Mouse (Mus musculus): ENCODE data around the gene Fras1.

The Fras1 gene

DNA sequence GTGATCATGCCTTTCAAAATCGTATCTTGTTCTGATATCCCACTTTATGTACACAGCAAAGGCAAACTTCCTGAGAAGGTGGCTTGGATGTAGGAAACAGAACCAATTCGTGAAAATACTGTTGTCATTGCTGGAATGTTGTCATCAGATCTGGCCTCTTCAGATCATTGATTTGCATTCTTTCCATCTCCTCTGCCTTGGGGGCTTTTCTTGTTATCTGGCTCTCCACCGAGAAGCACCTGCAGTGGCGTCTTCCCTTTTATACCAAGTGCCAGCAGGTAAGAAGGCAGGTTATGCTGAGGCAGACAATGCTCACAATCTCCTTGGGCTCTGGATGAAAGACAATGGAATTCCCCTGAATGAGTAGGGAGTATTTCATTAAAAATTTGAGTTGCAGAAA lies 108.3 kb downstream of the Fras1 start:
- DNase-seq (ENCODE audit: low read depth, low spot score) = no peak

DNA sequence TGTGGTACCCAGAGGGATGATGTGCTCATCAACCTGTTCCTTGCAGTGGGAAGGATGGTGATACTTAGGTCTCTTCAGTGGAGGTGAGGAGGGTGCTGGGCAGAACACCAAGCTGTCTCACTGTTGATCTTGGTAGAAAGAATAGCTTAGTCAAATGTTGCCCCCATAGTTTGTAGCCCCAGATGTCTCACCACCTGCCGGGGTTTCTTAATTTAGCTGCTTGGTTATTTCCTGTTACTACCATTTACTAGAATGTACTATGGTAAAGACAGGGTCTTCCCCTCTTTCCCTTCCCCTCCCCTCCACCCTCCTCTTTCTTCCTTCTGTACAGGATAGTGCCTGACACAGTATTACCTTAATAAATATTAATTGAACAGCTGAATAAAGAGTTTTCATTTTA lies 118.7 kb downstream of the Fras1 start:
- no peak for DNase-seq (ENCODE audit: low read depth, low spot score)

DNA sequence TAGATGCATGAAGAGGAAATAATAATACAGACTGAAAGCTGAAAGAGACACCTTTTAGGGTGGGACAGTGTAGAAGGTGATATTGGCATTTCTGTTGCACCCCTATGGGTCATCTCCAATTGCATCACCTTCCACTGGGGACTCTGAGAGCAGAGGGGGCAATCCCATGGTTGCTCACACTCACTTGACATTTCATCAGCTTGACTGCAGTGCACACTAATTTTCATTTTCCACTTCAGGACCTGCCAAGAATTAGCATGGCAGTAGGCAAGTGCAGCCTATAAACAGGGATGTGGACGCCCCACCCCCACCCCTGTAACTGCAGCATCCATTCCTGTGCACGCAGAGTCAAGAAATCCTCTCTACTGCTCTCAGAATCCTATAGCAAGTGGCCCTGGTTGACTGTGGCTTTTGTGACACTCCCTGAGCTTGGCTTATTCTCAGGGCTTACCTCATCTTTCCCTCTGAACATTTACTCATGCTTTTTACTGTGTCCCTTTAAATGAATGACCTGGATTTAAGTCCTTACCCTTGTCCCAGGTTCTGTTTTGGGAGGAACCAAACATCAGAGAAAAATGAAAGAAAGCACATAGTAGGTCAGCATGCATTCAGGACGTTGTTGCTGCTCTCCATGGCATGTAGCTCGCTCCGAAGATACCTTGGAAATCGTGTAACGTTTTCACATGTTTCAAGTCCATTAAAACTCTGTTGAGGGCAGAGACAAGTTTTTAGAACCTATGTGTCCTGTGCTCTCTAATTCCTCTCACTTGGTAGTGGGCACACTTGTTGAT lies 120.9 kb downstream of the Fras1 start:
- no peak for DNase-seq (ENCODE audit: low read depth, low spot score)

DNA sequence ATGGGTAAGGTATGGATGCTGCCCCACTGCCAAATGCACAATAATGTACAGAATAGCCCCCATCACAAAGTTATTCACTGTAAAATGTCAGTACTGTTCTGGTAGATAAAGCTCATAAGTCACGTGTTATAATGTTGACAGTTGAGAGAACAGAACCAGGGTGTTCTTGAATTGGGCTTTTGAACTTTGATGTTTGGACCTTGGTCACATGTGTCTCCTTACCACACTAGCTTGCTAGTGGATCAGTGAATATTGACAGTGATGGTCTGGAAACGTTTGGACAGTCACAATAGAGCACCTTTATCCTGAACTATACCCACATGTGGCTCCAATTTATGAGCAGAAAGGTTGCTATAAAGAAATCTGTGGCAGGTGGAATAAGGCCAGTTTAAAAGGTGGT lies 124.3 kb downstream of the Fras1 start:
- no peak for DNase-seq (ENCODE audit: low read depth, low spot score)

DNA sequence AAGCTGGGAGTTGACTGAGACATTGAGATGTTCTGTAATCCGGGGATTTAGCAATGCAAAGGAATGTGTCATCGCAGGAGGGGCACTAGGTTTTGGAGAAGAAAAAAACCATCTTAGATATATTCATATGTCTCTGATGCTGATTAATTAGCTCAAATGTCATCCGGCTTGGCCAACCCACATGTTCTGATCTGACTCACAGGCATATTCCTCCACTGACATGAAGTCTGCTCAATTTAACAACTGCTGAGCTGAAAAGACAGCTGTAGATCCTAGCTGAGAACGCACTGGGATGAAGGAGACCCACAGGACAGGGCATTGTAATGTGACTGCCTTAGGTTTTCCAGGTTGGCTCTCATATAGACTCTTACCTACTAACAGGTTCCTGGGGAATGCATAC lies 128.0 kb downstream of the Fras1 start:
- DNase-seq (ENCODE audit: low read depth, low spot score) = no peak

DNA sequence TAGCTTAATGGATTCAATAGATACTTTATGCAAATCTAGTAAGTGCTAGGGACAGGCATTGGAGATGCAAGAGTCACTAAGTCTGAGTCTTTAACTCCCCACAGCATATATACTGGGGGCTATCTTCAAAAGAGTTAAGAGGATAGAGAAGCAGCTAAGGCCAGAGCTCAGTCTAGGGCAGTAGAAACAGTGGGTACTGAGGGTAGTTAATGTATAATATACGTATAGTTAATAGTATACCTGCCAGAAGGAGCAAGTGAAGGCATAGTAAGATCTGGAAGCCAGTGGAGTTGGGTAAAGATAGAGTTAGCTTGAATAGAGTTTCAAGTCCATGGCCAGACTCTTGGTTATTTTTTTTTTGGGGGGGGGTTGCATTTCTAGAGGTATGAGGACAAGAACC lies 128.6 kb downstream of the Fras1 start:
- no peak for DNase-seq (ENCODE audit: low read depth, low spot score)

DNA sequence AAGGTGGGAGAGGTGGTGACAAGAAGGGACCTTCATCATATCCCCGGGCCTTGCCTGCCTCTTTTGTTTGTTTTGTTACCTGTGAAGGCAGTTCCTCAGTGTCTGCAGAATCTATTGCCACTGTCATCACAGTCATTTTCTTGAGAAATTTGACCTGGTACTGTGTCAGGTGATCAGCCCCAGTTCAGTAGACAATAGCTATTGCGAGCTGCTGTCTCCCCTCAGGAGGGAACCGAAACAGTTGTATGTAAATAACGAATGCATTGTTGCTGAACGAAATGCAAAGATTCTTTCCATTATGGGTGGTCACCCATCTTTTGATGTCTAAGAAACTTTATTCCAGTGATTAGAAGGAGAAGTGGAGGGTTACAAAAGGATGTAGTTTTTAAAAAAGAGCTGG lies 137.2 kb downstream of the Fras1 start:
- no peak for DNase-seq (ENCODE audit: low read depth, low spot score)

DNA sequence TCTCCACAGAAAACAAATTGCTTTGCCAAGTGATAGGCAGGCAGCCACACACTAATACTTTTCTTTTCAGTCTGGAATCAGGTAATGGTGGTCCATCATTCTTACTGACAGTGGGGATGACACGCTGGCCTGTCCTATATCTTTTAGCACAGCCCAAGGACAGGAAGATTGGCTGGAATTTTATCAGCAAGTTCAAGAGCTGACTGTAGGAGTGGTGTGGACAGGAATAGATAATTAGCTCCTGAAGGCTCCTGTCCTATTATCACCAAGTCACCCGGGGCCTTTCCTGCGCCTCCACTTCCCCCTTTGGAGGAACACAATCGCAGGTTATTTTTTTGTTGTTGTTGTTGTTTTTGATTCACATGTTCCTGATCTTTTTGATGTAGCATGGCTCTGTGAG lies 139.6 kb downstream of the Fras1 start:
- no peak for DNase-seq (ENCODE audit: low read depth, low spot score)

DNA sequence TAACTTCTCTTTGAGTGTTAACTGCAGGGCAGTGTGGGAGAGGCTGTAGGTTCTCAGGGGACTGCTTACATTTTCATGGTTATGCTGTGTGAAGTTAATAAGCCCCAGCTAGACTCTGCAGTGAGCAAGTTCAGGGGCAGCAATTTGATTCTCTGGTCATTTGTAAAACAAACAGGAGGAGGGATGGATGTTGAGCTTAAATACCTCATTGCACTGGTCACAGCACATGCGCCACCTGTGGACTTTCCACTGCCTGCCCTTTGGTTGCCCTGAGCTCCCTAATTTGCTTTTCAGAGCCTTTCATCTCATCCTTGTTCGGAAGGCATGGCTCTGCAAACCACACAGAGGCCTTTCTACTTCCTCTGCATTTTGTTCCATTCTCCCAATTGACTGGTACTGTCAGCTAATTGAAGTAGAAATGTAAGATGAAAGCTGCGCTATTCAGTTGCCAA lies 142.1 kb downstream of the Fras1 start:
- no peak for DNase-seq (ENCODE audit: low read depth, low spot score)

DNA sequence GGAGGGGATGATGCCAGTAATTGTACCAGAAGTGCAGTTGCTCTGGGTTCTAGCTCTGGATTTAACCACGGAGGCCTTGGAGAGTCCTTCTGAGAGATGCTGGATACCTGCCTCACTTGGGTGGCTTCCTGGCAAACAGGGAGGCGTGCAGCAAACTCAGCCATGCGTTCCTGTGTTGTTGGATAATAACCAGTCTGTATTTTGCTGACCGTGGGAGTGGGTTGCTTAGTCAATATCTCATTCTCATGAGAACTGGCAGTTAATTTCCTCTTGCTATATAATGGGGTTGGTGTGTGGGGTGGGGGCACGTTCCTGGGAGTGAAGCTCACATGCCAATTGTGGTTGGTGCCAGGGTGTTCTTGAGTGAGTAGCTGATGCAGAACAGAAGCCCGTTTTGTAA lies 142.6 kb downstream of the Fras1 start:
- no peak for DNase-seq (ENCODE audit: low read depth, low spot score)

DNA sequence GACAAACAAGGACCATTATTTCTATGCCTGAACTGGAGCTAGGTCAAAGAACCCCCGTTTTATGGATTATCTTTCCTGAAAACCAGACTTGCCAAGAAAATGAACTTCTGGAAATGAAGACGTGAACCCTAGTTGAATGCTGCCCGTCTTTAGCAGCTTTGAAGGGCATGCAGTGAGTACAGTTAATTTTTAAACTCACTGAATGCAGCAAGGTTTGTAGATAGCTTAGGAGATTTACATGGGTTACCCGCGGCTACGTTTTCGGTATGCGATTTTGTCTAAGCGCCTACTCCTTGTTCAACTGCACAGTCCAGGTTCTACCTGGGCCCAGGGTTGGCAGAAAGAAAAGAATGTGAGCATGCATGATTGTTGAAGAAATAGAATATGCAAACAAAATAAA lies 147.8 kb downstream of the Fras1 start:
- DNase-seq (ENCODE audit: low read depth, low spot score) = no peak

DNA sequence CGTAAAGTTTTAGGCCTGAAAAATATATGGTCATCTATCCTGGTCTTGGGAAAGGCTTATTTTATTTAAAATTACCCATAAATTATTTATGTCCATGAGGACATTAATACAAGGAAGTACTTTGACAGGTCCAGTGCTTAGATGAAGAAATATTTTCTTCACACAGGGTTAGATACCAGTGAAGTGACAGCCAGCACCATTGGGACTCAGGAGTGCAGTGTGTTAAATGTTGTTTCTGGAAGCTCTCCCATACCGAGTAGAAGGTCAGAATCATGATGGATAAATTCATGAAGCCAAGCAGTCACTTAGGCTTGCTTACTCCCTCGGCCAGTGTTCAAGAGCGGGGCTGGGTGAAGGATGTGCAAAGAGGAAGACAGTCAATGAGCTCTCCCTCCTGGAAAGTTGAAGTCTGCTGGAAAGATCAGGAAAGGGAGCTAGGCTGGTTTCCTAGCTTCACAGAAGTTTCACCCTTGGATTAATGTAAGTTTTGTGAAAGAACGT lies 149.2 kb downstream of the Fras1 start:
- no peak for DNase-seq (ENCODE audit: low read depth, low spot score)

DNA sequence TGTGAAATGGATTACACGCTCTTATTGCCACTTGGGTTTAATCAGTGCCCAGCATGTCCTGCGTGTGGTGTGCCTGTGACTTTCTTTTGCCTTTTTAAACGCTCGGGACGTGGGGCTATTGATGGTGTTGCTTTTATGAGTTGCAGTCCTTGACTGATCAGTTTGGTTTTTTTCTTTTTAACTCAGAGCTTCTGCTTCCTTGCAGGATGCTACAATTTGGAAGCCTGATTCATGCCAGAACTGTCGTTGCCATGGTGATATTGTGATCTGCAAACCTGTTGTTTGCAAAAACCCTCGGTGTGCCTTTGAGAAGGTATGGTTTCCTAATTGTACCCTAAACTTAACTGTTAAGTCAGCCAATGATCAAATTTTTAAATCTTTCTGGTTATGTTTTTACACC lies 154.5 kb downstream of the Fras1 start:
- no peak for DNase-seq (ENCODE audit: low read depth, low spot score)

DNA sequence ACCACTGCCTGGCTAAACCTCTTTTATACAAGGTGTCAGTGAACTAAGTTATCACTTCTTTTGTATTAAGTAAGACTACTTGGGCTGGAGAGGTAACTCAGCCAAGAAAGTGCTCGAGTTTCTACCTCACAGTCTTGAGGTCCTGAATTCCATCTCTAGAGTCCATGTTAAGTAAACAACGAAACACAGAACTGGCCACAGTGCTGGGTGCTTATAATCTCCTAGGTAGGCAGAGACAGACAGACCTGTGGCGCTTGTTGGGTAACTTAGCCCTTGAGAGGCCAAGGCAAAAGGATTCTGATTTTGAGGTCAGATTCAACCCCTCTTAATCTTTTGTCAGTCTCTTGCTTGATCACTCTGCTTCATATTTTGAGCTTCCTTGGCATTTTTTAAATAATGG lies 156.8 kb downstream of the Fras1 start:
- no peak for DNase-seq (ENCODE audit: low read depth, low spot score)

DNA sequence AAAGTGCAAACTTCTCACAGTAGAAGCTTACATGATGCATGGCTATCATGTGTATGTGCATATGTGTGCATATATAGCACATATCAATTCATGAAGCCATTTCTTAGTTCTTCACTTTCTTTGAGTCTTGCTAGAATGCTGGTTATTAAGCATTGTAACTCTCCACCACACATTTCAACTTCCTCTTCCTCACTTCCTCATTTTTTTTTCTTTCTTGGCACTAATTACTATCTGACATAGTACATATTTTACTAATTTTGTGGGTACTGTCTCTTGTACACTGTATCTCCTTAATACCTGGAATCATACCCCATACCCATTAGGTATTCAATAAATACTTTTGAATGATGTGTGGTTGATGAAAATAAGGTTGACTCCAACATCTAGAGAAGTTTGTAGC lies 158.2 kb downstream of the Fras1 start:
- DNase-seq (ENCODE audit: low read depth, low spot score) = no peak

DNA sequence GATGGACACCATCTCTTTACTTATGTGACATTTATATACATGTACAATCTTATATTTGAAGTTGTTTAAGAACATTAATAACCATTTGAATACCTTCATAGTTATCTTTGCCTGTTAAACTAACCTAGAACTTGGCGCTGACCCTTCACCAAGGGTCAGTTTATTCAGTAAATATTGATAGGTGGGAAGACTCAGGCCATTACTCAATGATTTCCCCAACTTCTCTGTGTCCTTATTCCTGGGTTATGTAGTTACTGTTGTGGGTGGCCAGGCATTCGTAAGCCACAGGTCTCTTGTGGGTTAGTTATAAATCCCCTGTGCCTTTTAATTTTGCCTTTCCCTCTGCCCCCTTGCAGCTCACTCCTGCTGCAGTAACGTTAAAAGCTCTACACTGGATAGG lies 162.8 kb downstream of the Fras1 start:
- DNase-seq (ENCODE audit: low read depth, low spot score) = no peak

DNA sequence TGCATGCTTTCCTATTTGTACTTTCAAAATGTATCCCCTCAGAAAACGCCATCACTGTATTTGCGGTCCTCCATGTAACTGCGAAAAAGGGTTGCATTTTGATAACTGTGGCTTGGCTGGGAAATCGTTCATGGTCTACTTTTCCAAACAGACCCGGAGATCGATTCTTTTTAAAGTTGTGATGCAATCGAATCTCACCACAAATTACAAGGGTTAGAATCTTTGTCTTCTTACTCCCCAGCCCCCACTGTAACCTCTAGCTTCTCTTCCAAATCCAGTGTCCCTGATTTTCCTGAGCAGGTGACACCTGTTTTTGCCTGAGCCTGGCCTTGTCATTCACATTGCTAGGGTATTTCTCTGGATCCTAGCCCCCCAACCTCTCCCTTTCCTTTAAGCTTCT lies 163.2 kb downstream of the Fras1 start:
- DNase-seq (ENCODE audit: low read depth, low spot score) = no peak

DNA sequence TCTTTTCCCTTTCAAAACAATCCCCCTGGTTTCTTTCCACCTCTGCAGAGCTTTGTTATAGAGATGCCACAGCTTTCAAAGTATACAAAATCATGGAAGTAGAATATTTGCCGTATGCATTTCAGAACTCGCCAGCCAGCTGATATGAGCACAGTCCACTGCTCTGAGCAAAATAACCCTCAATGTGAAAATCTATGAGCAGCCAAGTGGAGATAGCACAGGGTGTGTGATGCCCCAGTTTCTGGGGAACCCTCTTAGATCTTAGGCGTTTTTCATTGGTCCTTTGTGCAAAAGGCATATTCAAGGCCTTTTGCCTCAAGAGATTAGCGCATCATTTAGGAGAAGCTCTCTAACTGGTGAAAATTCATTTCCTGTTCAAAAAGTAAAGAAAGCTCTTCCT lies 170.4 kb downstream of the Fras1 start:
- DNase-seq (ENCODE audit: low read depth, low spot score) = no peak

DNA sequence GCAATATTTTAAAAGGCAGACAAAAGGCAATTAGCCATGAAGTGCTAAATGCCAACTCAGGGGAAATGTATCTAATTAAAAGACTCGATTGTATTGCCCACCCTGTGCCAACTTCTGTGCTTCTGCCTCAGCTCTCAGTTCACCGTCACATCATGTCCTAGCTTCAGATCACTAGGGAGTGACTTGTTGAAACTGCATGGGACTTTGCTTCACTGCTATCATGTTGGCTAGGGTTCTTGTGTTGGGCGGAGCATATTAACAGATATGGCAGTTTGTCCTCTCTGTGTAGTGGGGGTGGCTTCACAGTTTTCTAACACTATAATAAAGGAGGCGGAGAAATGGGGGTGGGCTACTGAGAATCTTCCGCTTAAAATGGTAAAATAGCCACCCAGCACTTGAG lies 172.2 kb downstream of the Fras1 start:
- DNase-seq (ENCODE audit: low read depth, low spot score) = no peak

DNA sequence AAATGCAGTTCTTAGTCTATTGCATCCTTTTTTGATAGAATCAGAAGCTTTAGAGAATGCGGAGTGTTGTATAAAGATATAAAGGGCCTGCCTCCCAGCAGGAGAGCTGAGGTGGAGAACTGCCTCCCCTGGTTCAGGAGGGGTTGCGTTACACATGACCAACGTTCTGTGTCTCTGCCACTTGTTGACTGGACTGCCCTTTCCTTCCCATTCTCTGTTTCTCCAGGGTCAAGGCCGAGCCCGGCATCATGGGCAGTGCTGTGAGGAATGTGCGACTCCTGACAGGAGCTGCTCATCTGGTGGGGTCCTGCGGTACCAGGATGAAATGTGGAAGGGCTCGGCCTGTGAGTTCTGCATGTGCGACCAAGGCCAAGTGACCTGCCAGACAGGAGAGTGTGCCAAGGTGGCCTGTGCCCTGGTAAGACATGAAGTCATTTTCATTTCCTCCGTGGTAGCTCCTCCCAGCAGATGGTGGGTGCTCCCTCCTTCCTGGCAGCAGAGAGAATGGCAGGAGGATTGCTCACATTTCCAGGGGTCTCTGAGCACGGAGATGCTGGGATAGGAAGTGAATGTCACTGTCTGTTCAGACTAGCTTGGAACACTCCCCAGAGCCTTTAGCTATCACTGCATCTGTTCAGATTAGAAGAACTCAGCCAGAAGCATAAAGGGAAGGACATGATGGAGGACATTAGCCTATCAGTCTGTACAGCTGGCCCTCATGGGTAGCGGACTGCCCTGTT lies 181.4 kb downstream of the Fras1 start:
- DNase-seq (ENCODE audit: low read depth, low spot score) = no peak

DNA sequence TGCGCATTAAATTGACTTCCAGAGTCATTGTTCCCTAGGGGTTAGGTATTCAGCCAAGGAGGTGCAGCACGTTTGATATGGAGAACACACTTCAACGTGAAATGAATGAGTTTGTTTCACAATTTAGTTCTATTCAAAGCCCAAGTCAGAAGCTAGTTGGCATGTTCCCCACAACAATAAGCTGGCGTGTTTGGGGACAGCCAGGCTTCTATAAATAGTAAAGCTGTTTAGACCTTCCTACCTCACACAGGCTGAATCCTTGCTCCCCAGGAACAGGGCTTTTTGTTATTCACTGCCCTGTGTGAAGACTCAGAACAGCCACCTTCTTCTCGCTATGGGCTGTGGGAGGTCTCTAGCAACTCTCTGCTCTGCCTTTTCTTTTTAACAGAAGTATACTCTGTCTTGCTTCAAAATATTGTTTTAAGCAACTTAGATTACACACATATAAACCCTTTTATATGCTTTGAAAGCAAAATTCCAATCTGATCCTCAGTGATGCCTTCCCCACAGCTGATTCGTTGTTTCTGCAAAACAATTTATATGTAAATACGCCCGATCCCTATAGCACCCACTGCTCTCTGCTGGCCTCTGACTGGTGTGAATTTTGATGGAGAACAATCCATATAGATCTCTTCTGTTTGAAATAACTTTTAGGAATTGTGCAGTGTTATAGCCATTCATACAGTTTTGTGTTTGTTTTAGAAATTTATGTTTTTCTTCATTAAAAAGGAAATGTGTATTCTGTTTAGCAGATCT lies 184.5 kb downstream of the Fras1 start:
- DNase-seq (ENCODE audit: low read depth, low spot score) = peak; percentile 69

DNA sequence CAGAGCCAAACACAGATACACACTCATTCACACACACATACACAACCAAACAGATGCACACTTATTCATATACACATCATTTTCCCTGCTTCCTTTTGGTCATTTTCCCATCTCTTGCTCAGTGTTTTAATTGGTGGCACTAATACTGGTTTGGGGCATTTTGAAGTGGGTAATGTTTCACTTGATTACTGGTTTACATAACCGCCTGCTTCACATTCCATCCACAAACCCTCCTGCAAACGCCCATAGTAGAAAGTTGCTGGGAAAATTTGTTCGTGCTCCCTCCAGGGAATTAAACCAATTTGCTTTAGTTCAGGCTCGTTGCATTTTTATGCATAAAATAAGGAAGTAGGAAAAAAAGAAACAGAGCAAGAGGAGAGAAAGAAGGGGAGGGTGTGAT lies 200.8 kb downstream of the Fras1 start:
- DNase-seq (ENCODE audit: low read depth, low spot score) = no peak
